Mouse (Mus musculus): Measurements from ENCODE around the gene Dbx1. TPM values are rescaled to one million over a fixed set of nuclear protein-coding genes. Genes with fewer than 3 reads are reported as not detected.

The Dbx1 gene
- not detected in 2 replicates for total RNA-seq (2014; fragmentation: Nextera tagmentation)
- total RNA-seq (2017): not detected in 2 replicates

- no peak for ATAC-seq (replicated peaks; ENCODE audit: low FRiP score, low TSS enrichment, poor library complexity, severe bottlenecking)
Measured at GRCm38 (mm10) chr7:49636491-49637115, at the start of gene Dbx1. Gene Dbx1 (minus strand): TSS chr7:49636849.

GRCm38 (mm10) chr7:49678826-49679377 is 42.3 kb upstream of the Dbx1 start:
- no peak for ATAC-seq (replicated peaks; ENCODE audit: low FRiP score, low TSS enrichment, poor library complexity, severe bottlenecking)

GRCm38 (mm10) chr7:49678100-49678825 is 41.6 kb upstream of the Dbx1 start:
- ATAC-seq (replicated peaks; ENCODE audit: low FRiP score, low TSS enrichment, poor library complexity, severe bottlenecking): no peak

GRCm38 (mm10) chr7:49677166-49677565 is 40.5 kb upstream of the Dbx1 start:
- ATAC-seq (replicated peaks; ENCODE audit: low FRiP score, low TSS enrichment, poor library complexity, severe bottlenecking): no peak

GRCm38 (mm10) chr7:49676627-49677026 is 40.0 kb upstream of the Dbx1 start:
- no peak for ATAC-seq (replicated peaks; ENCODE audit: low FRiP score, low TSS enrichment, poor library complexity, severe bottlenecking)

- no peak for ATAC-seq (replicated peaks; ENCODE audit: low FRiP score, low TSS enrichment, poor library complexity, severe bottlenecking)
Measured at GRCm38 (mm10) chr7:49668260-49668857, 31.7 kb upstream of the Dbx1 start.

- no peak for ATAC-seq (replicated peaks; ENCODE audit: low FRiP score, low TSS enrichment, poor library complexity, severe bottlenecking)
Measured at GRCm38 (mm10) chr7:49663575-49663974, 26.9 kb upstream of the Dbx1 start.

- no peak for ATAC-seq (replicated peaks; ENCODE audit: low FRiP score, low TSS enrichment, poor library complexity, severe bottlenecking)
Measured at GRCm38 (mm10) chr7:49662492-49663026, 25.9 kb upstream of the Dbx1 start.

GRCm38 (mm10) chr7:49661811-49662491 is 25.3 kb upstream of the Dbx1 start:
- no peak for ATAC-seq (replicated peaks; ENCODE audit: low FRiP score, low TSS enrichment, poor library complexity, severe bottlenecking)

- ATAC-seq (replicated peaks; ENCODE audit: low FRiP score, low TSS enrichment, poor library complexity, severe bottlenecking): no peak
Measured at GRCm38 (mm10) chr7:49640709-49641305, 4.2 kb upstream of the Dbx1 start.

- no peak for ATAC-seq (replicated peaks; ENCODE audit: low FRiP score, low TSS enrichment, poor library complexity, severe bottlenecking)
Measured at GRCm38 (mm10) chr7:49639864-49640708, 3.4 kb upstream of the Dbx1 start.

GRCm38 (mm10) chr7:49638941-49639776 is 2.5 kb upstream of the Dbx1 start:
- ATAC-seq (replicated peaks; ENCODE audit: low FRiP score, low TSS enrichment, poor library complexity, severe bottlenecking): no peak

- ATAC-seq (replicated peaks; ENCODE audit: low FRiP score, low TSS enrichment, poor library complexity, severe bottlenecking): no peak
Measured at GRCm38 (mm10) chr7:49637851-49638663, 1.4 kb upstream of the Dbx1 start.

- no peak for ATAC-seq (replicated peaks; ENCODE audit: low FRiP score, low TSS enrichment, poor library complexity, severe bottlenecking)
Measured at GRCm38 (mm10) chr7:49637281-49637680, 632 bp upstream of the Dbx1 start.

- ATAC-seq (replicated peaks; ENCODE audit: low FRiP score, low TSS enrichment, poor library complexity, severe bottlenecking): no peak
Measured at GRCm38 (mm10) chr7:49635971-49636370, 678 bp downstream of the Dbx1 start.

GRCm38 (mm10) chr7:49635074-49635621 is 1.5 kb downstream of the Dbx1 start:
- ATAC-seq (replicated peaks; ENCODE audit: low FRiP score, low TSS enrichment, poor library complexity, severe bottlenecking): no peak

Measured in megakaryocyte-erythroid progenitor cell, adult 5-6 weeks (primary cell).